Mouse (Mus musculus) CD4-positive, CD25-positive, alpha-beta regulatory T cell, adult 4 months (primary cell): ENCODE data around the gene Incenp. TPM values are rescaled to one million over a fixed set of nuclear protein-coding genes. Genes with fewer than 3 reads are reported as not detected.

Experiments used
- ATAC-seq: one replicate; pipeline ENCODE4 v1.8.0; 2017
- polyA plus RNA-seq, 2 experiments: library from polyadenylated mRNA; unstranded; fragments of 100-300 nt; shearing (Covaris generic); gene quantifications; one replicate each; pipeline ENCODE4 v1.2.1; 2017

Gene Incenp
- polyA plus RNA-seq: 10 to 100 TPM; 12.8 to 17.5 TPM

GRCm38 (mm10) chr19:9899072-9899779 is at the start of gene Incenp:
TSS of gene Incenp (minus strand) at chr19:9899551.
- ATAC-seq: peak; percentile 99

- no peak for ATAC-seq
These were observed 47.6 kb upstream of the Incenp start for GRCm38 (mm10) chr19:9946986-9947385.

GRCm38 (mm10) chr19:9945800-9946564 is 46.6 kb upstream of the Incenp start:
- ATAC-seq: no peak

GRCm38 (mm10) chr19:9942539-9943533 is 43.5 kb upstream of the Incenp start:
- ATAC-seq: no peak

- ATAC-seq: no peak
These were observed 42.5 kb upstream of the Incenp start for GRCm38 (mm10) chr19:9941809-9942208.

GRCm38 (mm10) chr19:9940903-9941302 is 41.6 kb upstream of the Incenp start:
- ATAC-seq: no peak

GRCm38 (mm10) chr19:9939841-9940240 is 40.5 kb upstream of the Incenp start:
- ATAC-seq: no peak

GRCm38 (mm10) chr19:9938824-9939303 is 39.5 kb upstream of the Incenp start:
- peak; percentile 91 for ATAC-seq

GRCm38 (mm10) chr19:9938156-9938823 is 38.9 kb upstream of the Incenp start:
- peak; percentile 26 for ATAC-seq

GRCm38 (mm10) chr19:9937428-9937827 is 38.1 kb upstream of the Incenp start:
- ATAC-seq: no peak

- ATAC-seq: no peak
These were observed 37.2 kb upstream of the Incenp start for GRCm38 (mm10) chr19:9936579-9936978.

- no peak for ATAC-seq
These were observed 34.6 kb upstream of the Incenp start for GRCm38 (mm10) chr19:9933908-9934307.

GRCm38 (mm10) chr19:9931167-9931607 is 31.8 kb upstream of the Incenp start:
- peak; percentile 37 for ATAC-seq

GRCm38 (mm10) chr19:9928089-9928488 is 28.7 kb upstream of the Incenp start:
- ATAC-seq: no peak

- ATAC-seq: no peak
These were observed 25.5 kb upstream of the Incenp start for GRCm38 (mm10) chr19:9924769-9925272.

GRCm38 (mm10) chr19:9924034-9924768 is 24.9 kb upstream of the Incenp start:
- no peak for ATAC-seq

- ATAC-seq: no peak
These were observed 23.7 kb upstream of the Incenp start for GRCm38 (mm10) chr19:9923048-9923447.

- ATAC-seq: no peak
These were observed 22.9 kb upstream of the Incenp start for GRCm38 (mm10) chr19:9922228-9922627.

- no peak for ATAC-seq
These were observed 21.8 kb upstream of the Incenp start for GRCm38 (mm10) chr19:9920835-9921784.
